Mouse (Mus musculus): Measurements from ENCODE around the gene Cdca8.

Cdca8 gene

DNA sequence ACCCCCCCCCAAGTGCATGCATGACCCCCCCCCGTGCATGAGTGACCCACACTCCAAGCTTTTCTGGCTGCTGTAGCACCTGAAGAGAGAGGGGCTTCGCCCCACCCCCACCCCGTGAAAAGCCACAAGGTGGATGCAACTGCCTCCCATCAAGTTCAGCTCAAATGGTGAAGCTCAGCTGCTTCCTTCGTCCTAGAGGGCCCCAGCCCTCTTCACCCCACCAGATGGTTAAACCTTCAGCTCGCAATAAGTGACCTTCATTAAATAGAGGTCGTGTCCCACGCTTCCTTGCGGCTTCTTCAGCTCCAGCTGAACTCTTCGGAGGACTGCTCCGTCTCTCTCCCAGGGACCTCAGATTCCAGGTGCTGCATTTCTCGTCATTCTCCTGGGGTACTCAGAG lies 58.5 kb downstream of the Cdca8 start, which contains the start of gene Epha10:
Gene Epha10 (plus strand): TSS at position 301 of the 400 bp plus-strand sequence.
- no peak for DNase-seq (ENCODE audit: low read depth, low spot score)

DNA sequence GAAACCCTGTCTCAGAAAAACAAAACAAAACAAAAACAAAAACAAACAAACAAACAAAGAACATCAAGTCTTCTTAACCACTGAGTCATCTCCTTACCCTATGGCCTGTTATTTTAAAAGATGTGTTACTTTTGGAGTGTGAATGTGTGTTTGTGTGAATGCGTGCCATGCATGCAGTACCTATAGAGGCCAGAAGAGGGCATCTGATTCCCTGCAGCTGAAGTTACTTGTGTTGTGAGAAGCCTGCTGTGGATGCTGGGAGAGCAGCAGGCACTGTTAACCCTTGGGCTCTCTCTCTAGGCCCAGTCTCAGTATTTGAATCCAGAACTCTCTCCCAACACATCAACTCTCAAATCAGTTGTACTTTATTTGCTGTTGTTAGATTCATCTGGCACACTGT lies 66.4 kb downstream of the Cdca8 start:
- peak; percentile 84 for DNase-seq (ENCODE audit: low read depth, low spot score)

Data from ES-CJ7 (cell line).